Mouse (Mus musculus) heart, adult 11 months (tissue): ENCODE results near the gene Psme4.
A peak's percentile ranks its signal among the peaks of the same experiment; 100 is the strongest.
"Not testable (repeated sequence)": the region's sequence is repeated elsewhere in the genome, so short reads cannot be mapped to it uniquely, and the experiment has no call there.

Source experiments
- DNase-seq: peaks from one replicate; pipeline ENCODE4 v3.0.0; 2022

The Psme4 gene

DNA sequence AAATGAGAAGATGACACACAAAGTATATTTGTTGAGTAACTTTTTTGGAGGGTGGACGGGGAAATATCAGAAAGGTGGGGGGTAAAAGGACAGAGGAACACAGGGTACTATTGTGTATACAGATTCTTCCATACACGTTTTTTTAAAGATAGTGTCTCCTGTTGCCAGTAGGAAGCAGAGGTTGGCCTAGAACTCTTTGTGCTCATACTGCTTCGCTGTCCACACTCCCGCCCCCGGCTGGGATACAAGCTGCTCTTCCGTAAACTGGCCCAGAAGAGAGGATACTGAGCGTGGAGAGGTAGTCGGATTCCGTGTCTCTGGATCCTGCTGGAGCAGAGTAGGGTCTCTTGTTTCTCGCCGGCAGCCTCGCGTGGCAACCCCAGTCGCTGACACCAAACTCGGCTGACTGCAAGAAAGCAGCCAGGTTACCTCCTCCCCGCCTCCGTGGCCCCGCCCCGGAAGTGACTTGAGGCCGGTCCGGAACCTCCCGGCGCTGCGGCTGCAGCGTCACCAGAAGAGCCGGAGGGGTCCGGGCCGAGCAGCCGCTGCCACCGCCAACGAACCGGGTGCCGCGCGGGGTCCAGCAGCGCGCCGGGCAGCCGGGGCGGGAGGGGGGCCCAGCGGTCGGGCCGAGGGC, at the start of gene Psme4:
Gene Psme4, plus strand, starts transcription at position 460 of the 637 bp plus-strand sequence.
- DNase-seq: peak; percentile 100

DNA sequence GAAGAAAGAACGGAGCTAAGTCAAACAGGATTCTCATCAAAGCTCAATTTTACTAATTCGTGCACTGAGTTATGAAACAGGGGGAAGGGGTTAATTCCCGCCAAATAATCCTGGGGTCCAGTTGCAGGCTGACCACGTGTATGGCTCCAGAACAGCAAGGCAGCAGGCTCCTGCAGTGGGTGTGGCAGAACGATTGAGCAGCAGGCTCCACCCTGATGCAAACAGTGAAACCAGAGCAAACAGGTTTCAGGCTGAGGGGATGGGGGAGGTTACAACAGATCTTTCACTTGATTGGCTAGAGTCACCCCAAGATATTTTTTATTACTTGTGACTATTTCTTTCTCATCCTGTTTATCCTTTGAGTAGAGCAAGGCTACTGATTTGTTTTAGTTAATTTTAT, 48.1 kb upstream of the Psme4 start:
- no peak for DNase-seq

DNA sequence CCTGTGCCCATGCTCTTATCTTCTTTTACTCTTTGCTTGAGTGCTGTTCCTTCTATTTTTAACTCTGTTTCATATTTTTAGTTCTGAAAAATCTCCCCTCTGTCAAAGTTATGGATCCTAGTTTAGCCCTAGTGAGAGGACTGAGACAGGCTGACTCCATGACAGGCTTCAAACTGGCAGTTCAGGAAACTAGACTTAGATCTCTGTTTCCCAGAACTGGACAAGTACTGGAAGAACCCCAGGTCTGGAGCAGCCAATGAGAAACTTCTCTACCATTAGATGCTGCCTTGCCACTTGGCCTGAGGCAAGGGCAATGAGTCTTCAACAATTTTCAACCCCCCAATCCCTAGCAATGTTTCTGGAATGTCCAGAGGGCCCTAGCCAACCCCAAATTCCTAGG, 40.8 kb upstream of the Psme4 start:
- peak; percentile 93 for DNase-seq

DNA sequence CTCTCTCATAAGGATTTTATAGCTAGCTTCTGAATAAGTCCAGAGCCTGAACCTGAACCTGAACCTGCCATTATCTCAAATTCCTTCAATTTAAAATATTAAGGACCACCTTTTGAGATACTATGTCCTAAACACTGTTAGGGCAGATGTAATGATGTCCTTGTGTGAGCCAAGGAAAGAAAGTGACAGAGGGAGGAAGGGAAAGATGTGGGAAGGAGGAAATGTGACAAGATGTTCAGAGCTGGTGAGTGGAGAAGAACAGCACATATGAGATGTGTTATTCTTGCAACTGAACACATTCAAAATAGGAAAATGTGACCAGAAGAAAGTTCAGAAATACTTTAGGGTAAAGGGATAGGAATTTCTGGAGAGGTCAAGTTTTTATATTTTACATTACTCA, 38.1 kb upstream of the Psme4 start:
- no peak for DNase-seq

DNA sequence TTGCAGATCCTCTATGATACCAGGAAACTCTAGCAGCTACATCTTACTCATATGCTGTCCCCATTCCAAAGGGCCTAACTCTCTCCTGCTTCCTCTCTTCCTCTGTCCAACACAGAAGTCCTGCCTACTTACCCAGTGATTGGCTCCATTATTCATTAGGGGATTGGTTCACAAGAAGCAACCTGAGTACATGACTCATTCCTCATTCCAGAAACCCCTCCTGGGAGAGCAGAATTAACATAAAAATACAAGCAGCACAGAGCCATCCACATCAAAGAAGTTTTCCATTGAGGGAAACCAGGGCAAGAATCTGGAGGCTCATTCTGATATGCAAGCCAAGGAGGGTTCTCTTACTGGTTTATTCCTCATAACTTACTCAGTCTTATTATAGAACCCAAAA, 27.5 kb upstream of the Psme4 start:
- DNase-seq: no peak

DNA sequence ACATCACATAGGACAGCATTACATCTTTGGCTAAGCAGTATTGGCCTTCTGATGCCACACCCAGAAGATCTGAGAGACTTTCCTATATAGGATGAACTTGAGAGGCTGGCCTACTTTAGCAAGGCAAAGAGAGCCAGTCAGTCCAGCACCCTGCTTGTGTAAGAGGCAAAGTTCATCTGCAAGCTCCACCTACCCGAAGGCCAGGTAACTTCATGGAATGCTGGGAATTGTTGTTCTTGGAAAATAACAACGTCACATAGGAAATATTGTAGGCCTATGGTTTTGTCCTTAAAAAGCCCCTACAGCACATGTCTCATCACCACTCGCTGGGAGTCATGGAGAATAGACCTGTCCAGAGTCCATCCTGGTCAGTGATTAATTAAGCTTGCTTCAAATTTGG, 22.6 kb upstream of the Psme4 start:
- no peak for DNase-seq

DNA sequence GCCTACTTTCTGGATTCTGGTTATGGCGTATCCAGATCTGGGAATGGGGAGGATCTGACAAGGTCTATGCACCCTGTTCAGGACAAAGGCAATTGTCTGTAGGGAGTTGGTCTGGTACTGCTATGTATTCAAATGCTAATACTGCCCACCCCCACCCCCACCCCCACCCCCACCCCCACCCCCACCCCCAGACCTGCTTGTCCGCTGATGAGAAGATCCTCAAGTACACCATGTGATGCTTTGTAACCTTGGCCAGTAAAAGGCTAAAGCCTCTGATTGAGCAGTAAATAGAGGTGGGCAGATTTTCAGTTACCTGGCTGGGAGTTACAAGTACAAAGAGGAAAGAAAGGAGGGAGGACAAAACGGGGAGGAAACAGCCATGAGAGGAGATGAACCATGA, 21.9 kb upstream of the Psme4 start:
- DNase-seq: no peak

DNA sequence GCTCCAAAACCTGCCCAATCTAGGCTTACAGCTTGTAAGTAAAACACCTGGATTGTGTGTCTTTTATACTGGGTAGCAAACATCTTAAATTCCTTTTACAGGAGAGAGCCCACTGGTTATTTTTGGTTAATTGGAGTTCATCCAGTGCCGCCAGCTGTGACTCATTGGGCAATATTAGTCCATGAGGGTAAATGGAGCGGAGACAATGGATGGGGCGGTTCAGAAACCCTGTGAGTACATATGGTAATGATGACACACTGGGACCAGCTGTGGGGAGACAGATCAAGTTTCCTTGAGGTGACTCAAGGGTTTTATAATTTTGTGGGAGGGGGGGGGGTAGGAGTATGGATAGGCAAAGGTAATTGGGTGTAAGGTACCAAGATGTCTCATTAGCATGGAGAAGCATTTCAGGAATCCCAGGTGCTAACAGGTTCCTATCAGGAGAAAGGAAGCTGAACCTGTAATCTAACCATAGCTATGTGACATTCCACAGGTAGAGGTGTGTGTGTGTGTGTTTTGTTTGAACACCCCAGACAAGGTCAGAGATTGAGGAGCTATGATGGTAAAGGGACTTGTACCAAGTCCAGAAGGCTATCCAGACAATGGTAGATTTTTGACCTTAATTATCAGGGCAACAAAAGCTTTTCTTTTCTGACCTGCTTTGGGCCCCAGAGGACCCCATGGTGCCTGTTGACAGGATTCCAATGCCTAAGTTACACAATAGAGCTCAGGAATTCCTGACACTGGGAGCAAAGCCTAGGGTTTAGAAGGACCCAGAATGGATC, 21.3 kb upstream of the Psme4 start:
- DNase-seq: peak; percentile 66

DNA sequence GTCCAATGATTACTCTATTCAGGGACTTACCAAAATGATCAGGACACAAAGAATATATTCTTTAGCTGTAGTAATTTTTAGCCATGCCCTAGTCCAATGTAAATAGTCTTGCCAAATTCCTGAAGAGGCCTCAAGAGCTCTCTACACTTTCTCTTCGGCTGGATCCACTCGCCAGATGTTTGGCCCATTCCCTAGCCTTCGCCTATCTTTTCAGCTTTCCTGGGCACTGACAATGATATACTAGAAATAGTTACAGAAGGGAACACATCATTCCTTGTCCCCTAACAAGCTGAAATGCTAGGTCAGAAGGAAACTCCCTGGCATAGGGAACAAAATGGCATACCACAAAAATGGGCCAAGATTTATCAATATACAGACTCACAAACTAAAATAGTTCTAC, 18.6 kb upstream of the Psme4 start:
- DNase-seq: peak; percentile 91

DNA sequence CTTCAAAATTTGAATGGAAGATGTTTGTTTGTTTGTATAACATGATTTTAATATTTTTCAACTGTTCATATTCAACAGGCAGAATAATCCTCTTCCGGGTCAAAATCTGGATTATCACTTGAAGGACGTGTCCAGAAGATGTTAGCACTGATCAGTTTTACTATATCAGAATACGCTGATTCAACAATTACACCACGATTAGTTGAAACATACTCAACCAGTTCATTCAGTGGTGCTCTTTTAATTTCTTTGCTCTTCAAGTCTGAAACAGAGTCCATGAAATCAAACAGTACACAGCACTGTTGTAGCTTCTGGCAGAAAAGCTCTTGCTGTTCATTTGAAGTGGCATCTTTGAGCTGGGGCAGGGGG, 17.1 kb upstream of the Psme4 start:
- not testable (repeated sequence) for DNase-seq

DNA sequence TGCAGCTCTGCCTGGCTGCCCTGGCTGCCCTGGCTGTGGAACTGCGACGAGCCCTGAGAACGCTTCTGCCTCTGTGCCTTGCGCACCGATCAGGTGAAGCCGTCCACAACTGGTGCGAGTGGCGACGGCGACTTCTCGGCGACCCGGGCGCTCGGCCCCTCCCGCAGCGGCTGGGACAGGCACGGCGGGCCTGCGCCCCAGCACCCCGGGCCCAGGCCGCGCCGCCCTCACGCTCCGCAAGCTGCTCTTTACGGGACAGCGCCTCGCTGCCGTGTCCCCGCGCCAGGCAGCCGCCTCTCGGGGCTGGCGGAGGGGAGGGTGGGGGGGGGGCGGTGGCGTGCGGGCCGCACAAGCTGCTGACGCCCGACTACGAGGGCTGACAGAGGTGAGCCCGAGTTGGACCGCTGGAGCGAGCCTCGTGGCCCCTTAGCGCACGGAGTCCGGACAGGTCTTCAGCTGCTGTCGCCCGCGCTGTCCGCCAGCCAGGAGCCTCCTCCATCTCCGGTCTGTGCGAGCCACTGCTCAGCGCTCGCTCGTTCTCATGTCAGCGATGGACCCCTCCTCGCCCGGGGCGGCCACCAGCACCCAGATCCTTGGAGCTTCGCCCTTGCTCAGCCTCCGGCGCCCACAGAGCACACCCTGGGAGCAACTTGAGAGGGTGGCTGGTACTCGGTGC, 16.5 kb upstream of the Psme4 start:
- DNase-seq: peak; percentile 94

DNA sequence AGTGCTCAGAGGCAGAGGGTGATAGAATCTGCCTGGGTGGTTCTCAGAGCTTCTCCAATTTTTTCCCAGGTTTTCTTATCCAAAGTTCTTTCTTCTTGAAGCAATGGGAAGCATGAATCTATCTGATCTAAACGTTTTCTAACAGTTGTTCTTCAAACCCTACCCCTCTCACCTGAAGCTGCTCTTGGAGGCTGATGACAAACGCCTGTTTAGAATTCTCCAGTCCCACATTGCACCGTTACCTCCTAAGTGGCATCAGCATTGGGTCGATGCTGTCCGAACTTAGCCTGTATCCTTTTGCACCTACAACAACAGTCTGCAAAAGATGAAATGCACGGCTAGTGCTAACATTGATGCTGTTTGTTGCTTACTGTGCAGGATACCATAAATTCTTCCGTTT, 10.1 kb upstream of the Psme4 start:
- DNase-seq: no peak

DNA sequence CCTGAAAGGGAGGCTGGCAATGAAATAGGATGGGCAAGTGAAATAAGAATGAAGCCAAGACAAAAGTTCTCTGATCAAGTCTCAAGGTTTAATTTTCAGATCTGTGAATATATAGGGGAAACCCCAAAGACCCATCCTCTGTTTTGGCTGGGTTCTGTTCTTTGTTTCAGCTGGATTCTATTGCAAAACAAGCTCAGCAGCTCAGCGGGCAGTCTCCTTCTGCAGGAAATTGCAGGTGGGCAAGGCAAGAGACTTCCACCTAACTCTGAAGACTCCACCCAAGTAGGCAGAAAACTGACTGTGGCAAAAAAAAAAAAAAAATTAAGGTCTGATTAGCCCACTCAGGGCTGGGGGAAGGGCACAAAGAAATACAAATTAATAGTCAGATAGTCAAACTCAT, 9.6 kb upstream of the Psme4 start:
- no peak for DNase-seq

DNA sequence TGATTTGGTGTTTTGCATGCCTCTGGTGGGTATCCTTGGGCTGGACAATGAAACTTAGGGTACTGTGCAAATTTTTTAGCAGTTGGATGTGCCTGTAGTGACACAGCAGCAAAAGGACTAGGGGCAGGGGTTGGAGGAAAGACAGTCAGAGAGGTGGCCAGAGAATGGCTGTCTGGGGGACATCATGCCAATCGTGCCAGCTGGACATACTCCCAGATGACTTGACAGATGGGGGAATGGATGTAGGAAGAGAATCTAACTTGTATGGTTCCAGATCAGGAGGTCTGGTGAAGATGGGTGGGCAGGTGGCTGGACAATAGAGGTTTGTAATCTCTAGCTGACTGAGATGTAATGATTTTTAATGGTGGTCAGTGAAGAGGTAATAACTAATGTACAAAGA, 6.5 kb upstream of the Psme4 start:
- no peak for DNase-seq

DNA sequence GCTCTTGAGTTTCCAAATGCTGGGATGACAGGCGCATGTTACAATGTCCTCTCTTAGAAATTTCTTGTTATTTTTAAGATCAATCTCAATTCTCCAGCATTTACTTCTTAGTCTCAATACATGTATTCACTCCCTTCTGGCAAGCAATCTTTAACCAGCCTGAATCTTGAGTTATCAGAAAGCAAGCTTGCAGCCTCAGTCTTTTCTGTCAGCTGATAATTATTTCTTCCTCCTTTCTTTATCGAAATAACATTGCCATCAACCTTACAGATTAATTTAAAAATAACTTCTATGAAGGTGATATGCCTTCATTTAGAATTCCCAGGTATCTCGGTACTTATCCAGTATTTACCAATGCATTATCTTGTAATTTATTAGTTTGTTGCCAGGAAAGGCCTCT, 709 bp upstream of the Psme4 start:
- DNase-seq: no peak

DNA sequence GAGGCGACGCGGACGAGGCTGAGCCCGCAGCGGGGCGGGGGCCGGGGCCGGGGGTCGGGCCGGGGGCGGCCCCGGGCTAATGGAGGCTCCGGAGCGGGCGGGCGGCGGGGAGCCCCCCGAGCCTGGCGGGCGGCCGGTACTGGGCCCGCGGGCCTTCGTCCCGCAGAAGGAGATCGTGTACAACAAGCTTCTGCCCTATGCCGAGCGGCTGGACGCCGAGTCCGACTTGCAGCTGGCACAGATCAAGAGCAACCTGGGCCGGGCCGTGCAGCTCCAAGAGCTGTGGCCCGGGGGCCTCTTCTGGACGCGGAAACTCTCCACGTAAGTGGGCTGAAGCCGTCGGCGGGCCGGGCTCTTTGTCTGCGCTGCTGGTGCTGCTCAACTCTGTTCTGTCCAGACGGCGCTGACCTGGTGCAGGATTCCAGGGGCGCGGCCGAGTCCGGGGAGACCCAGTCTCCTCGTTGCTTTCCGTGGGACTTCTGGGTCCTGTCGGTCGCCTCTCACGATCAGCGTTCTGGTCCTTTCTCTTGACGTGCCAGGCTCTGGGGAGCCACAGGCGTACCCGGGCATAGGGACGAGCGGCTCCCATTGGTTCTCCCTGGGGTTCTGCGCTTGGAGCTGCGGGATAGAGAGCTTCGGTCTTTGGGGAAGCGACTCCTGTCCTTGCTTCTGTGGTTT, 517 bp downstream of the Psme4 start:
- peak; percentile 96 for DNase-seq

DNA sequence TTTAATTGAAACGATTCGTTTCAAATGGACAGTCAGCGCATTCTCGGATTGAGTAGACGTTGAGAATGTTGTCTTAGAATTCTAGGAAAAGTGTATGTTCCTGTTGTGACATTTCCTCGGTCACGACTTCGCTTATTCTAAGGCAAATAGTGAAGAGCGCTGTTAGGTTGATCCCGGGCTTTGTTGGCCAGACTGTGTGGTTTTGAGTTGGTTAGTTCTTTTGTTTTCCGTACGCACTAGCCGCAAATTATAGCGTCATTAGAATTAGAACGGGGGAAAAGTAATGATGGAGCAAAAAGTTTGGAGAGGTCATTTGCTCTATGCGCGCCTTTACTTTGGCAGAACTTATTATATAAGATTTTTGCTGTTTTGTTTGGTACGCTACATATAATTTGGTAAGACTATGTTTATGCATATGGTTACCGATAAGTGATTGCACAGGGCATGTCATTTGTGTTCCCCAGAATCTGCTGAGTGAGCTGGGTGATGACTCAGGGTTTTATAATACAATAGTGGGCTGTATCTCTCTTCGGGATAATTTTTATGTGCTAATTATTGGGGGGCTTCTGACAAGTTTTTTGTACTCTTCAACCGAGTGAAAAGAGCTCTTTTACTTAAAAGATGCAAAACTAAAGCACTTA, 1.4 kb downstream of the Psme4 start:
- no peak for DNase-seq

DNA sequence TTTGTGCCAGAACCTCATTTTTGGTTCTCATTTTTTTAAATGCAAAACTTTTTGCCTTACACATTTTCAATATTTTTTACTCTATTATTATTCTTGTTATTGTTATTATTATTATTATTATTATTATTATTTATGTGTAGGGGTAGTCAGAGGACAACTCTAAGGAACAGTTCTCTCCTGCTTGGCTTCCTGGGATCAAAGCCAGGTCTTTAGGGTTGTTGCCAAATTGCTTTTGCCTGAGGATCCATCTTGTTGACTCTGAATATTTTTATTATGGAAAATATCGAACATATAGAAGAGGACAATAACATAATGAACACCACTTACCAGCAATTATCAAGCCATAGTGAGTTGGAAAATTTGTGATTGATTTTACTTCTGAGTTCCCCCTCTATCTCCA, 3.1 kb downstream of the Psme4 start:
- DNase-seq: peak; percentile 74

DNA sequence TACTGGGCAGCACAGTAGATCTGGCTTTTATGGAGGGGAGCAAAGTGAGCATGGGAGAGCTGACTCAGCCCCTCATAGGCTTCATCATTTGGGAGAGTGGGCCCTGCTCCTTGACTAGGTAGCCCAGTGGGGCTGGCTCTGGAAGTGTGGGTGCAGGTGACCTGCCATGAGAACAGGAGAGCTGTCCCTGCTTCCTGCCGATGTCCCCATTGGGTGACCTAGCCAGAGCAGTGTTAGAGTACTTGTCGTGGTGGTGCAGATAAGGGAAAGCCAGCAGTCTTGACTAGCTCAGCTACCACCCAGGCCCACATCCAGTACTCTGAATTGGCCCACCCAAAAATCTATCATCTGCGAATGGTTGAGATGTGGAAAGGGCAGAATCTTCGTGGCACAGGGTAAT, 6.0 kb downstream of the Psme4 start:
- peak; percentile 90 for DNase-seq

DNA sequence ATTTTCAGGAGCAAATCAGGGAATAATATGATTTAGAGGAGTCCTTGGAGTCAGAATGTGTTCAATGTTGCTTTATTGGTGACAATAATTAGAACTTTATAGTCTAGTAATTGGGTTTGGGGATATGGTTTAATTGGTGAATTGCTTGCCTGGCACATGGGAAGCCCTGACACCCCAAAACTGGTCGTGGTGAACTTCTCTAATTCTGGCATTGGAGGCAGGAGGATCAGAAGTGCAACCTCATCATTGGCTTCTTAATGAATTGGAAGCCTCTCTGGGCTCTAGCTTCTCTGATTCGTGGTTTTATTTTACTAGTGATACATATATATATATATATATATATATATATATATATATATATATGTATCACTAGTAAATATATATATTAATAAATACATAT, 9.4 kb downstream of the Psme4 start:
- peak; percentile 68 for DNase-seq

DNA sequence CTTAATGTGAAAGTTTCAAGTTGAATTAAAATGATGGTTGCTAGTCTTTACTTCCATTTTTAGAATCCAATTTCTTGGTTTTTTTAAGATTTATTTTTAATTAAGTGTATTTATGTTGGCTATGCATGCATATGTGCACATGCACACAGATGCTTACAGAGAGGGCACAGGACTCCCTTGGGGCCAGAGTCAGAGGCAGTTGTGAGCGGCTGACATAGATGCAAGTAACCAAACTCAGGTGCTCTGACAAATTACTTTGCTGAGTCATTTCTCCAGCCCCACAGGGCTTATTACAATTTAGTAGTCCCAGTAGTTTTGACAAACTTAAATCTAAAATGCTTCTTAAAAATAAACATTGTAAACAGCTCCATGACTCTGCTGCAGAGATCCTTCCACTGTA, 10.1 kb downstream of the Psme4 start:
- peak; percentile 84 for DNase-seq

DNA sequence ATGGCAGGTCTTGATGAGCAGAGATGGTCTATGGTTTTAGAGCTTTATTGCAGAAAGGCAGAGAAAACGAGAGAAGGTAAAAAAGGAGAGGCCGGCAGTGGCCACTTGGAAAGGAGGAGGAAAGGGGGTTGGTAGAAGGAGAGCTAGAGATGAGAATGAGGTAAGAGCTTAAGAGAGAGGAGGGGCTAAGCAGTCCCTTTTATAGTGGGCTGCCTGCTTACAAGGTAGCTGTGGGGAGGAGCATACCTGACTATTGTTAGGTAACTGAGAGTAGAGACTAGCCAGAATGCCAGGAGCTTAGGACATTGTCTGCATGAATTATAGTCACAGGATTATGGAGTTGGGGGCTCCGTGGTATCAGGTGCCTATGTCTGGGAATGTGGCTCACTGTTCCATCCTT, 14.0 kb downstream of the Psme4 start:
- peak; percentile 71 for DNase-seq
